Mouse (Mus musculus) NIH3T3 (cell line): ENCODE data around the gene Ddx19b.
"Not testable (repeated sequence)": the region's sequence is repeated elsewhere in the genome, so short reads cannot be mapped to it uniquely, and the experiment has no call there.

Experiments
- DNase-seq: peaks from one replicate; pipeline ENCODE4 v3.0.0-alpha.2; 2012; ENCODE audit warnings: low read depth

Ddx19b gene

DNA sequence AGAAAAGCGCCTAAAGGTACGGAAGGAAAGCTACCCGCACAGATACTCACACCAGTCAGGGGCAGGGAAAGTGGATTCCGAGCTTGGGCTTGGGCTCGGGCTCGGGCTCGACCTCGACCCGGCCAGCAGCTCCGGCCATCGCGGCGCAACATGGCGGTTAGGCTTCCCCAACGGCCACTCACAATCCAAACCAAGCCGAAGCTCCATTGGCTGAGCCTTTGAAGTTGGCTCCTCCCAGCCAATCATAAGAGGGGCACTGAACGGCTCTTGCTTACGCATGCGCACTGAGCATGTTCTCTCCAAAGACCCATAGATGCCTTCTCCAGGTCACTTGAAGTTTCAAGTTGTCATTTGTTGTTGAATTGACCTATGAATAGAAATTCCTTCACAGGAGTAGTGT lies at the start of gene Ddx19b:
Ddx19b (minus strand) TSS at position 180 of the 400 bp plus-strand sequence.
- no peak for DNase-seq

DNA sequence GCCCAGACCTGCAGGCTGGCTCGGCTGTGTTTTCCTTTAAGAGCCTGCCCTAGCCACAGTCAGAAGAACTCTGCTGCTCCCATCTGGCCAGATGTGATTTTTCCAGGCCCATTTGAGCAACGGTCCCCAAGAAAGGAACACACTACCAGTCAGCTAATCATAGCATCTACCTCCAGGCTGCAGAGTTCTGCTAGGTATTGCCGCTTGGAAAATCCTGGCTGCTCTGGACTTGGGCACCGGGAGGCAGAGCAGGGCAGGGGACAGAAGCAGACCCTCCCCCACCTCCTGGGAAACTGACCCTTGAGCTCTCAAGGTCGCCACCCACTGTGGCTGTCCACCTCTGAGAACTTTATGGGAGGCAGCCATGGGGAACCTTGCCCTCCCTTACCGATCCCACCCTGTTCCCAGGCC lies 48.3 kb upstream of the Ddx19b start:
- peak; percentile 76 for DNase-seq

DNA sequence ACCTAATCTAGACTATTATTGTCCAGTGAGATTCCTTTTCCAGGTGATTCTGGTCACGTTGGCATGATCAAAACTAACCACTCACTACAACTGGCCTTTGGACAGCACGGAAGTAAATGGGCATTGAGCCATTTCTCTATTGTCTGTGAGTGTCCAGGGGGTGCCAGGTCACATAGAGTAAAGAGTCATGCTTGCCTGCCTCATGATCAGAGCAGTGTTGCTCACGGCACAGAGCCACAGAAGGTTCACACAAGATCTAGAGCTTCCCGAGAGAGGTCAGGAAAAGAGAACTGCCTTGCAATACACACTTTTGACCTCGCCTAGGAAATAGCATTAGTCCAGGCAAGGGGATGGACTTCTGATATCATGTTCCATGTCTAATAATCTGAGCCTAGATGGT lies 47.9 kb upstream of the Ddx19b start:
- DNase-seq = no peak

DNA sequence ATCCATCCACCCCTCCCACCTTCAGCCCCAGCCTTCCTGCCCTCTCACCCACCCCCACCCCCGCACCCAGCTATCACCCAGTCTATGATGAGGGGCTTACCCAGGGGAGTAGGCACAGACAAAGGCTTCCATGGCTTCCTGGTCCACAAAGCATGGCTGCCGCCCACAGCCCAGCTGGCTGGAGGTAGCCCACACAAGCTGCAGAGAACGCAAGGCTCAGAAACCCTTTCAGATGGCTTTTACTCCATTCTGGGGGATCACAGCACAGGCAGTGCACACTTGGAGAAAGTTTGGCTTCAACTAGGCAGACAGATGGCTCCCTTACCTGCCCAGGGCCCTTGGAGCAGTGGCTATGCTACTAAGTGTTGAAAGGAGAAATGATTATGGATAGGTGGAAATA lies 44.4 kb upstream of the Ddx19b start:
- DNase-seq = no peak

DNA sequence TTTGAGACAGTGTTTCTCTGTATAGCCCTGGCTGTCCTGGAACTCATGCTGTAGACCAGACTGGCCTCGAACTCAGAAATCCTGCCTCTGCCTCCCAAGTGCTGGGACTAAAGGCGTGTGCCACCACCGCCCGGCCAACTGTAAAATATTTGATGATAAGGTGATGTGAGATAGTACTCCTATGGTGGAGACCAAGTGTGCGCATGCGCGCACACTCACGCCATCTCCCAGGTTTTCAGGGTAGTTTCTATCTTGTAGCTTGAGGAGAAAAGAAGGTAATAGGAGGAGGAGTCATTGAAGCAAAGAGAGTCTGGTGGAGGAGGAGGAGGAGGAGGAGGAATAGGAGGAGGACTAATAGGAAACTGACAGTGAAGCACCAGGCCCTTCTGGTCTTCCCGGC lies 37.1 kb upstream of the Ddx19b start:
- not testable (repeated sequence) for DNase-seq

DNA sequence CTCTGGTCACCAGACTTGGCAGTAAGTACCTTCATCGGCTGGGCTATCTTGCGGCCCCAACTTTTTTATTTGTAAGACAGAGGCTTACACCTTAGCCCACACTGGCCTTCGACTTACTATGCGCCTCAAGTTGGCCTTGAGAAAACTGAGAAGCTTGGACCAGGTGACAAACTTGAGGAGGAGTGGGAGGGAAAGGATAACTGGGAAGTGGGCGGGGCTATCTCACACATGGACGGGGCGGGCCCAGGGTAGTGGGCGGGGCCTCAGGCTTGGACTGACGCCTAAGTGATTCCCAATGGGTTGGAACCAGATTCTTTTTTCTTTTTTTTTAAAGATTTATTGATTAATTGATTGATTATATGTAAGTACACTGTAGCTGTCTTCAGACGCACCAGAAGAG lies 35.9 kb upstream of the Ddx19b start:
- peak; percentile 36 for DNase-seq

DNA sequence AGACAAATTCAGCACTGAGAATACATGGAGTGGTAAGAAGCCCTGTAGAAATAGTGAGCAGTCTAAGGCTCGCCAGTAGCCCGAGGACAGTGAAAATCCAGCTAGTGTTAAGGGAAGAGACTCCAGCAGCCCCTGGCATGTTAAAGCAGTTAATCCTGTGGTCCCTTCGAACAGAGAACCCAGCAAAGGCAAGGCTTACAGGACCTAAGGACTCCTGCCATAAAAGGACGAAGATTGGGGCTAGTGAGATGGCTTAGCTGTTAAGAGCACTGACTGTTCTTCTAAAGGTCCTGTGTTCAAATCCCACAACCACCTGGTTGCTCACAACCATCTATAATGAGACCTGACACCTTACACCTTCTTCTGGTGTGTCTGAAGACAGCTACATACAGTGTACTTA lies 34.8 kb upstream of the Ddx19b start:
- no peak for DNase-seq

DNA sequence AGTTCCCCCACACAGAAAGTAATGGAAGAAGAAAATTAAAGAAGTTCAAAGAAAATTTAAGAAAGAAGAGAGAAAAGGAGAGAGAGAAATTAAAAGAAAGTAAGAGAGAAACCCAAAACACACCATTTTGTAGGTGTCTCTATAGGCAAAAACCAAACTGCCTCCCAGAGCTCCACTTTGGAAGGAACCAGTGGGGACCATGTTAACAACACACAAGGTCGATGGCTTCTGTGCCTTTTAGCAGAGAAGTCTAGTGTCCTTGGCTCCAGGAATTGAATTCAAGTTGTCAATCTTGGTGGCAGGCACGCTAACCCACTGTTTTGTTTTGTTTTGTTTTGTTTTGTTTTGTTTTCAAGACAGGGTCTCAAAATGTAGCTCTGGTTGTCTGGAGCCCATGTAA lies 31.3 kb upstream of the Ddx19b start:
- no peak for DNase-seq

DNA sequence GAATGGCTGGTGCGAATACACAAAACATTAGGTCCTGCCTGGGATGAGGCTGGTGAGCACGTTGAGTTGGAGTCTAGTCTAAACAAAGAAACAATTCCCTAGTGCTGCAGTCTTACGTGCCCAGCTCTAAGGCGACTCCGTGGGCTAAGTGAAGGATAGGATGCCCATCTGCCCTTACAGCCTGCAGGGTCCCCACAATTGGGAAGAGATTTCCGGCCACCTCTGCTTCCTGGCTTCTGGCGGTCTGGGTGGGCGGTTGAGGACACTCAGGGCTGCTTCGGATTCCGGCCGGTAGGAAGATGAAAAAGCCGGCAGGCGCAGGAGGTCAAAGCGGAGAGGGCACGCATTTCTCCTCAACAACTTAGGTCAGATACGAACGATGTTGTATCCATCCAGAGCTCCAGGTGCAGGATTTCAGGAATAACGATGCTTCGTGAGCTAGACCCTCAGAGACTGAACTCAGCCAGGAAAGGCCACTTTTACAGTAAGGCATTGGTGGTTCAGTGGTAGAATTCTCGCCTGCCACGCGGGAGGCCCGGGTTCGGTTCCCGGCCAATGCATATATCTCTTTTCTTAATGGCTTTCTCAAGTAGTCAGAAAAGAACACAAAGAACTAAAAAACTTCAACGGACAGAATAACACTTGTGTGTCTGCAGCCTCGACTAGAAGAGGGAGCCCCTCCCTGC lies 30.7 kb upstream of the Ddx19b start:
- DNase-seq = peak; percentile 93

DNA sequence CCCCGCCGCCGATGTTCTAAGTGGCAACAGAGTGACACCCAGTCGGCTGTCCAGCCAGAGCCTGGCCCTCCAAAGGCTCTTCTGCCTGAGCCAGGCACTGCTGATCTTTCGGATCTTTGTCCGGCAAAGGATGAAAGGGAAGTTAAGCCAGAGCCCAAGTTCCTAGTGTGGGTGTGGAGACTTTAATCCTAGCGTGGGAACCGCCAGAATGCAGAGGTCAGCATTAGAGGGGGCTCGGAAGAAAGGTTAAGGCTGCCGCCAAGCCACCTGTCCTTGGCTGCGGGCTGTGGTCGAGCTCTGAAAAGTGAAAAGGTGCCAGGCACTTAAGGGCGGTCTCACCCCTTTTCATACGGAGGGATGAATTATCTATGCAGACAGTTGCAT lies 30.1 kb upstream of the Ddx19b start:
- no peak for DNase-seq

DNA sequence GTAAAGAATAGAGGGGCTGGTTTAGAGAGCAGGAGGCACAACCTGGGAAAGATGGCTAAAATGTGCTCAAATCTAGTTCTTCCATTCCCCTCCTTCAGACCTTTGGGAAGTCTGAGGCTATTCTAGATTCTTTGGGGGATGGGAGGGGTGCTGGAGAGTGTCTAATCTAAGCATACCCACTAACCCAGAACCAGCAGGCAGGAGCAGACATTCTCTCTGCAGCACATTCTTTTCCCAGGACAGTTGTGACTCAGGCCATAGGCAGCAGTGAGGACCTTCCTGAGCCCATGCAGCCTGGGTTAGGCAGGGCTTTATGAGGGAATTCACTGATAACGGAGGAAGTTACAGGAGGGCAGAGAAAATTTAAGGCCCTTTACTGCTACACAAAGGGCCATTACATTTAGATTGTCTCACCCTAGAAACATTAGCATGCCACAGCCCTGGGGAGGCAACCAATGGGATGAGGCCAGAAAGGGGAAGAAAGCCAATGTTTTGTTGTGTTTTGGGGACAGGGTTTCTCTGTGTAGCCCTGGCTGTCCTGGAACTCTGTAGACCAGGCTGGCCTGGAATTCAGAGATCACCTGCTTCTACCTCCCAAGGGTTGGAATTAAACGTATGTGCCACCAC lies 27.5 kb upstream of the Ddx19b start:
- DNase-seq = peak; percentile 22

DNA sequence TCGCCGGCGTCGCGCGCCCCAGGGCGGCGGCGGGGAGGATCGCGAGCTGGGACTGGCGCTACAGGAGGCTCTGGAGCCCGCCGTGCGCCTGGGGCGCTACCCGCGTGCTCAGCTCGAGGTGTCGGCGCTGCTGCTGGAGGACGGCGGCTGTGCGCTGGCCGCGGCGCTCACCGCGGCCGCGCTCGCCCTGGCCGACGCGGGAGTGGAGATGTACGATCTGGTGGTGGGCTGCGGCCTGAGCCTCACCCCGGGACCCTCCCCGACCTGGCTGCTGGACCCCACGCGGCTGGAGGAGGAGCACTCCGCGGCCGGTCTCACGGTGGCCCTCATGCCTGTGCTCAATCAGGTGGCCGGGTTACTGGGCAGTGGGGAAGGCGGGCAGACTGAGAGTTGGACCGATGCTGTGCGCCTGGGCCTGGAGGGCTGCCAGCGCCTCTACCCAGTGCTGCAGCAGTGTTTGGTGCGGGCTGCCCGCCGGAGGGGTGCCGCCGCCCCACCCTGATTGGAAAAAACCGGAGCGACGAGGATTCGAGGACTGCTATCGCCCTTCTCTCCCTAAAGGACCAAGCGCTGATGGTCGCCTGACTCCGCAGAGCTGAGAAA lies 25.2 kb upstream of the Ddx19b start:
- peak; percentile 69 for DNase-seq

DNA sequence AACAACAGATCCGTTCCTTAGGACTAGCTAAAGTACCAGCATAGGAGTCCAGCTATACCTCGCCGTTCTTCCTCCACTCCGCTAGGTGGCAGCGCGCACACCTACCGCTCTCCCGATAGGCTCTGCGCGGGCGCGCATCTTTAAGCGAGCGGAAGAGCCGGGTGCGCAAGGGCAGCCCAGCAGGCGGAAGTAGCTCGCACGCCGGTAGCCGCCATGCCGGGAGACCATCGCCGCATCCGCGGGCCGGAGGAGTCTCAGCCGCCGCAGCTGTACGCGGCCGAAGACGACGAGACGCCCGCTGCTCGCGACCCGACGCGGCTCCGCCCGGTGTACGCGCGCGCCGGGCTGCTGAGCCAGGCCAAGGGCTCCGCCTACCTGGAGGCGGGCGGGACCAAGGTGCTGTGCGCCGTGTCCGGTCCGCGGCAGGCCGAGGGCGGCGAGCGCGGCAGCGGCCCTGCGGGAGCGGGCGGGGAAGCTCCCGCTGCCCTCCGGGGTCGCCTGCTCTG lies 24.7 kb upstream of the Ddx19b start, which contains the start of gene Exosc6:
Exosc6 (plus strand) TSS at position 182 of the 506 bp plus-strand sequence.
- peak; percentile 98 for DNase-seq

DNA sequence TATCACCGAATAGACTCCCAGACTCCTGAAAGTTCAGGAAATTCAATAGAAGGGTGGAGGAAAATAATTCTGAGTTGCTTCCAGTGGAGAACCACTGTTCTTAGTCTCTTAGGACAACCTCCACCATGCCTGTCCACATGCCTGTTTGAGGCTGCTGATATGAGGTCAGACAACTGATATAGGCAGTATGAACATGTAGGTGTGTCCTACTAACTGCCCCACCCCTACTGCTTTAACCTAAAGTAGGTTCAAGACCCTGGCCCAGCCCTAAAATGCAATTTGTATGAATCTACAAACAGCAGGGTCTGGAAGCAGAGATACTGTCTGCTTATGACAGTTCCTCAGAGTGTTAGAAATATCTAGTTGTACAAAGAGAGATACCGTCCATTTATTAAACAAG lies 24.1 kb upstream of the Ddx19b start:
- no peak for DNase-seq

DNA sequence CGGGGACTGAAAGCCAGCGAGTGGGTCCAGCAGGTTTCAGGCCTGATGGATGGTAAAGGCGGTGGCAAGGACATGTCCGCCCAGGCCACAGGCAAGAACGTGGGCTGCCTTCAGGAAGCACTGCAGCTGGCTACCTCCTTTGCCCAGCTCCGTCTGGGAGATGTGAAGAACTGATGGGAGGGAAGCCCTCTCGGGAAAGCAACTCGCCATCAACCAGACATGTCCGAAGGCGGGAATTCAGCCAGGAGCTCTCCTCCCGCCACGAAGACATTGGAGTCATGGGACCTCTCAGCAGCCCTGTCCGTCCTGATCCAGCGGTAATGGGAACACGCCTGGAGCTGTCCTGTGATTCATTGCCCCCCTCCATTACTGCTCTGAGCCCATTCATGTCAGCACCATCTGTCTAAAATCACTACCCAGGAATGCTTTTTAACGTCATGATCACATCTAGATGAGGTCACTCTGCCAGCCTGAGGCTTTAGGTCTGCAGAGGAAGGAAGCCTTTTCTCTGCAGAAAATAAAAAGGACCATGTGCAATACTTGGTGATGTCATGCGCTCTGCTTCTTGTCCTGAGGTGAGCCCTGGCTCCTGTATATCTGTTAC lies 23.6 kb upstream of the Ddx19b start:
- DNase-seq = no peak

DNA sequence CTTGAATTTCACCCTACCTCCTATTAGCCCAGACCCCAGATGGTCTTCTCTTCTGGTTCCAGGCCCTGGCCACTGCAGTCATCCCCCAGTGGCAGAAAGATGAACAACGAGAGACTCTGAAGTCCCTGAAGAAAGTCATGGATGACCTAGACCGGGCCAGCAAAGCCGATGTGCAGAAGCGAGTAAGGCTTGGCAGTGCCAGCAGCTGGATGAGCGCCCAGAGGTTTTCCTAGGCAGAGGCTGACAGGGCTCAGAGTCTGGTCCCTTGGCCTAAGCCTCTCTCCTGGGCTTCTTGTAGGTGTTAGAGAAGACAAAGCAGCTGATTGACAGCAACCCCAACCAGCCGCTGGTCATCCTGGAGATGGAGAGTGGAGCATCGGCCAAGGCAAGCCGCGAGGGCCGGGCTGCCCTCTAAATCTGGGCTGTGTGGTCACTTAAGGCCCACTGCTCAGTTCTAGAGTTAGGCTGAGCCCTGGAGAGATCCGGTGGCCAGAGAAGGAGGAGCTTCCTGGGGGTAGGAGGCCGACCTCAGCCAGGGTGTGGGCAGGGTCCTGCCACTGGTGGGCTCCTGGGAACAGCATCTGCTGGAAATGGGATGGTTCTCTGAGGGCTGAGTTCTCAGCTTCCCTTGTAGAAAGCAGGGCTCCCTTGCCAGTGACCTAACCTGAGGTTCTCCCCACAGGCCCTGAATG lies 22.4 kb upstream of the Ddx19b start:
- DNase-seq = peak; percentile 37

DNA sequence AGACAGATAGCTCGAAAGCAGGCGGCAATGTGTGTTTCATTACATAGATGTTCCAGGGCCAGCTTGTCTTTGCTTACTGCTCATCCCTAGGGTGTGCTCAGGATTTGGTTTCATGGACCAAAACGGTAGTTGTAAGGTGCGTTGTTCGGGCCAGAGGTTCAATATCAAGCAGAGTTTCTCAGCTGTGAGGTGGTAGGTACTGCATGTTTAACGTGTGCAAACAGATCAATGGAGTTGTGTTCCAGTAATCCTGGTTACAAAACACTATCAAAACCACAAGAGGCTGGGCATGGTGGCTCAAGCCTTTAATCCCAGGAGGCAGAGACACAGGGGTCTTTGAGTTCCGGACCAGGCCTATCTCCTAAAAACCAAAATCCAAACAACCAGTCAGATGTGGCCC lies 17.6 kb upstream of the Ddx19b start:
- no peak for DNase-seq

DNA sequence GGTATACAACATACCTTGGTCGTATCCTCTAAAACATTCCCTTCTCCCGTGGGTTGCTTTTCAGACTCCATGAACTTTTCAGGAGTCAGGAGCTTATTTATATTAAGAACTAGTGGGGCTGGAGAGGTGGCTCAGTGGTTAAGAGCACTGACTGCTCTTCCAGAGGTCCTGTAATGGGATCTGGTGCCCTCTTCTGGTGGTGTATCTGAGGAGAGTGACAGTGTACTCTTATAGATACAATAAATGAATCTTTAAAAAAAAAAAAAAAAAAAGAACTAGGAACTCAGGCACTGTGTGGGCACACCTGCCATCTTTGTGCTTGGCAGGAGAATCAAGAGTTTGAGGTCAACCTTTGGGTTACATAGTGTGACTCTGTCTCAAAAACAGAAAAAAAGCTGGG lies 17.1 kb upstream of the Ddx19b start:
- DNase-seq = peak; percentile 57

DNA sequence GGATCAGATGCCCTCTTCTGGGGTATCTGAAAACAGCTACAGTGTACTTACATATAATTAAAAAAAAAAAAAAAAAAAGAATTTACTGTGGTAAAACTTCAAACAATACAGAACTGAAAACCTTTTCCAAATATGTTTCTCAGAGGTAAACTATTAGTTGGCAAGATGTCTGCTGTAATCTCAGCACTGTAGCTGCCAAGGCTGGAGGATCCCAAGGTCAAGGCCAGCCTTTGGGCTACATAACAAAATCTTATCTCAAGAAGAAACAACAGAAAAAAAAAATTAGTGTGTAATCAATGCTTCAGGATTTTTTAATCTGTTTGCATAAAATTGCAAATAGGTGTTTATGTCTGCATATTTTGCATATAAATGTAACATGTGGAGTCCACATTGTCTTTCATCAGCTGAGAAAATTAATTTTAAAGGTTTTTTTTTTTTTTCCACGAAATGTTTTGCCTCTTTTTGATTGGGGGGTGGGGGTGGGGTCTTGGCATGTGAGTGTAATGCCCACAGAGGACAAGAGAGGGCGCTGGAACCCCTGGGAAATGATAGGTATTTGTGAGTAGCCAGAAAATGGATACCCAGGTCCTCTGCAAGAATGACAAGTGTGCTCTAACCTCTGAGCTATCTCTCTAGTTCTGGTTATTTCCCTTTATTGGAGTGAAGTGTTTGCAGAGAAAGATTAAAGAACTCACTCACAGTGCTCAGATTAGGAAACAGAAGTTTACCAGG lies 12.6 kb upstream of the Ddx19b start:
- DNase-seq = peak; percentile 40

DNA sequence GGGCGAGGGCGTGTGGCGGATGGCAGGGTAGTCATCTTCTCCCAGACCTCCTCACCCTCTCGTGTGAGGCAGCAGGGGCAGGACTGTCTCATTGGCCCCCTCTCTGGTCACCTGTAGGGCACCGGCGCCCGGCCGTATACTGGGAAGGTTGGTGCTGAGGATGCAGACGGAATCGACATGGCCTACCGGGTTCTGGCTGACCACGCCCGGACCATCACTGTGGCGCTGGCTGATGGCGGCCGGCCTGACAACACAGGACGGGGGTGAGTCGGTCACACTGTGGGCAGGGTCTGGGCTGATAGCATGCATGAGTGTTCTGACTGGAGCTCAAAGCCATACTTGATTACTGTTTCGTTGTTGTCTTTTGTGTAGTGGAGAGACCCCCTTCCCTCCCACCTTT lies 11.0 kb upstream of the Ddx19b start:
- DNase-seq = no peak

DNA sequence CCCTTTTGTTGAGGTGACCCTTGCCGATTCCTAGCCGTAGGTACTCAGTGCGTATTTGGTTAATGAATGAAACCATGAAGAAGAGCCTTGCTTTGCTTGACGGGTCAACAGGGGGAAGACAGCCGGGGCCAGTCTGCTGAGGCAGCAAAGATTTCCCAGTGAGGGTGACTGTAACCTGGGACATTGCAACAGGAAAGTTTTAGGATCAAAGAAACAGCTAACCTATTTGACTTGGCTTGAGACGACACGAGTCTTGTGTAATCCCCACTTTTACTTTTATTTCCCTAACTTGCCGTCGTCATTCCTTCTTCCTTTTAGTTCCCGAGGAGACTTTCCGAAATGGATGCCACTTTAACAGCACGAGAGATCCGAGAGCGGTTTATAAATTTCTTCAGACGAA lies 5.0 kb upstream of the Ddx19b start:
- DNase-seq = no peak

DNA sequence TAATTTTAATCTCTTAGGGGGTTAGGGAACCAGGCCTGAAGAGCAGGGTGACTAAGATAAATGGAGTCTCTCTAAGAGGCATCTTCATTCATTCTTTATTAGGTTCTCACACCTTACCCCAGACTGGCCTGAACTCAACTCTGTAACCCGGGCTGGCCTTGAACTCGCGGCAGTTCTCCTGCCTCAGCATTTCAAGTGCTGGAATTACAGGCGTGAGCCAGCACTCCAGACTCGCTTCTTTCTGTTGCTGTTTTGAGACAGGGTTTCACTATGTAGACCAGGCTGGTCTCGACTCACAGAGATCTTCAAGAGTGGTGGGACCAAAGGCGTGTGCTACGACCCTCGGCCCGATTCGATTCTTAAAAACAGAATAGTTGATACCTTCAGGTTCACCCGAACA lies 2.7 kb upstream of the Ddx19b start:
- peak; percentile 62 for DNase-seq
